Mouse (Mus musculus): Measurements from ENCODE around the gene Mgll. TPM values are rescaled to one million over a fixed set of nuclear protein-coding genes. Genes with fewer than 3 reads are reported as not detected.
A peak's percentile ranks its signal among the peaks of the same experiment; 100 is the strongest.

The Mgll gene
- polyA plus RNA-seq, 1 experiment from 2014 or later: 4.2 TPM

- POLR2A ChIA-PET: interaction anchor here (0.9 kb wide), 1 partner anchor 20 kb away, joined by 5 read pairs; no protein-coding TSS in a partner anchor
These were observed 37.6 kb downstream of the Mgll start for GRCm38 (mm10) chr6:88761684-88762439.

GRCm38 (mm10) chr6:88762440-88763196, 38.4 kb downstream of the Mgll start:
- in situ Hi-C loops (cut with MboI; ENCODE audit: low pct_unique_long_range_greater_than_20kb): no loop called here
- ATAC-seq (peak; percentile 61), DNase-seq (ENCODE audit: low read depth, low spot score) (no peak)
- ChIA-PET CTCF (interaction anchor here (1.0 to 1.5 kb wide), 4 partner anchors 10 to 79 kb away, joined by 3 read pairs; partner anchors contain the start of gene Abtb1), POLR2A (no interaction called here)
- H3K27me3 ChIP-seq: no peaks in the 10 kb centered on the region
- no peak for TF ChIP-seq CTCF (IDR thresholded peaks at IDR 0.05)

More at GRCm38 (mm10) chr6:88761684-88762439, 37.6 kb downstream of the Mgll start:
- no peaks in the 10 kb centered on the region for H3K27me3 ChIP-seq
- no peak for ATAC-seq
- in situ Hi-C loops (cut with MboI; ENCODE audit: low pct_unique_long_range_greater_than_20kb): no loop called here
- DNase-seq (ENCODE audit: low read depth, low spot score): no peak
- no peak for TF ChIP-seq CTCF (IDR thresholded peaks at IDR 0.05)
- CTCF ChIA-PET: interaction anchor here (1.2 to 1.5 kb wide), 5 partner anchors 13 to 80 kb away, joined by 3 to 4 read pairs (median 3); partner anchors contain the start of gene Abtb1

GRCm38 (mm10) chr6:88763518-88764077, 39.4 kb downstream of the Mgll start:
- CTCF ChIA-PET: interaction anchor here (1.2 to 1.5 kb wide), 2 partner anchors 12 to 24 kb away, joined by 3 read pairs; no protein-coding TSS in a partner anchor
- no peaks in the 10 kb centered on the region for H3K27me3 ChIP-seq
- in situ Hi-C loops (cut with MboI; ENCODE audit: low pct_unique_long_range_greater_than_20kb): no loop called here
- POLR2A ChIA-PET: no interaction called here
- TF ChIP-seq CTCF (IDR thresholded peaks at IDR 0.05): no peak
- DNase-seq (ENCODE audit: low read depth, low spot score) (no peak), ATAC-seq (no peak)

- ChIA-PET CTCF (interaction anchor here (1.1 kb wide), 1 partner anchor 42 kb away, joined by 3 read pairs; no protein-coding TSS in a partner anchor), POLR2A (interaction anchor here (0.6 kb wide), 1 partner anchor 777 kb away, joined by 3 read pairs; no protein-coding TSS in a partner anchor)
- no peak for TF ChIP-seq CTCF (IDR thresholded peaks at IDR 0.05)
- ATAC-seq (no peak), DNase-seq (ENCODE audit: low read depth, low spot score) (no peak)
- no peaks in the 10 kb centered on the region for H3K27me3 ChIP-seq
- in situ Hi-C loops (cut with MboI; ENCODE audit: low pct_unique_long_range_greater_than_20kb): no loop called here
These were observed 40.1 kb downstream of the Mgll start for GRCm38 (mm10) chr6:88764281-88764680.

GRCm38 (mm10) chr6:88767740-88768139, 43.5 kb downstream of the Mgll start:
- DNase-seq (ENCODE audit: low read depth, low spot score) (no peak), ATAC-seq (no peak)
- TF ChIP-seq CTCF (IDR thresholded peaks at IDR 0.05): no peak
- in situ Hi-C loops (cut with MboI; ENCODE audit: low pct_unique_long_range_greater_than_20kb): no loop called here
- H3K27me3 ChIP-seq: no peaks in the 10 kb centered on the region
- ChIA-PET POLR2A (interaction anchor here (0.6 to 1.6 kb wide), 2 partner anchors 9 to 163 kb away, joined by 3 read pairs; no protein-coding TSS in a partner anchor), CTCF (interaction anchor here (0.8 kb wide), 1 partner anchor 14 kb away, joined by 3 read pairs; no protein-coding TSS in a partner anchor)

- in situ Hi-C loops (cut with MboI; ENCODE audit: low pct_unique_long_range_greater_than_20kb): no loop called here
- CTCF ChIA-PET: no interaction called here
- ATAC-seq (no peak), DNase-seq (ENCODE audit: low read depth, low spot score) (no peak)
- no peaks in the 10 kb centered on the region for H3K27me3 ChIP-seq
- TF ChIP-seq CTCF (IDR thresholded peaks at IDR 0.05): no peak
- POLR2A ChIA-PET: no interaction called here
These were observed 45.5 kb downstream of the Mgll start for GRCm38 (mm10) chr6:88769723-88770122.

- in situ Hi-C loops (cut with MboI; ENCODE audit: low pct_unique_long_range_greater_than_20kb): no loop called here
- no peak for TF ChIP-seq CTCF (IDR thresholded peaks at IDR 0.05)
- no peak for DNase-seq (ENCODE audit: low read depth, low spot score)
- H3K27me3 ChIP-seq: no peaks in the 10 kb centered on the region
- CTCF ChIA-PET: no interaction called here
- no peak for ATAC-seq
- POLR2A ChIA-PET: no interaction called here
These were observed 46.2 kb downstream of the Mgll start for GRCm38 (mm10) chr6:88770300-88770904.

GRCm38 (mm10) chr6:88770981-88771380, 46.8 kb downstream of the Mgll start:
- no peak for TF ChIP-seq CTCF (IDR thresholded peaks at IDR 0.05)
- ChIA-PET CTCF (no interaction called here), POLR2A (no interaction called here)
- in situ Hi-C loops (cut with MboI; ENCODE audit: low pct_unique_long_range_greater_than_20kb): no loop called here
- H3K27me3 ChIP-seq: no peaks in the 10 kb centered on the region
- DNase-seq (ENCODE audit: low read depth, low spot score) (no peak), ATAC-seq (no peak)

- H3K27me3 ChIP-seq: no peaks in the 10 kb centered on the region
- ATAC-seq (no peak), DNase-seq (ENCODE audit: low read depth, low spot score) (no peak)
- in situ Hi-C loops (cut with MboI; ENCODE audit: low pct_unique_long_range_greater_than_20kb): no loop called here
- ChIA-PET CTCF (interaction anchor here (1.6 kb wide), 1 partner anchor 9 kb away, joined by 3 read pairs; no protein-coding TSS in a partner anchor), POLR2A (interaction anchor here (0.6 kb wide), 1 partner anchor 174 kb away, joined by 3 read pairs; no protein-coding TSS in a partner anchor)
- TF ChIP-seq CTCF (IDR thresholded peaks at IDR 0.05): no peak
These were observed 47.8 kb downstream of the Mgll start for GRCm38 (mm10) chr6:88772041-88772440.

GRCm38 (mm10) chr6:88774055-88774454, 49.8 kb downstream of the Mgll start:
- POLR2A ChIA-PET: no interaction called here
- no peaks in the 10 kb centered on the region for H3K27me3 ChIP-seq
- peak; percentile 81 for DNase-seq (ENCODE audit: low read depth, low spot score)
- CTCF ChIA-PET: no interaction called here
- TF ChIP-seq CTCF (IDR thresholded peaks at IDR 0.05): no peak
- no peak for ATAC-seq
- in situ Hi-C loops (cut with MboI; ENCODE audit: low pct_unique_long_range_greater_than_20kb): no loop called here

Data from Patski (cell line).